8 mouse cellular contexts compared by ENCODE assay signal in genomic region chr4:125703310-125703690, GRCm38 (mm10).
DNase-seq lines count a peak whose midpoint lies in the region; ATAC-seq and TF ChIP-seq lines count a peak whose summit lies in the region.

No protein-coding gene starts in this region.

- H3K4me1 ChIP-seq in E14TG2a.4 (replicated peaks; ENCODE audit: low read depth, low read length) = peaks cover 35% of the 10 kb centered on the region
- H3K4me1 ChIP-seq in heart, embryonic 16.5 days (ENCODE audit: control insufficient read depth, insufficient read depth, low read length) = peaks cover 13% of the 10 kb centered on the region

- peak; percentile 91 for TF ChIP-seq CTCF in E14TG2a.4 (conservative IDR thresholded peaks at IDR 0.05; ENCODE audit: low read length)

- DNase-seq in cerebellum, adult 11 months = peak; percentile 13
- peak; percentile 16 to 31 for DNase-seq in cerebellum, postnatal 36 days
- DNase-seq in layer of hippocampus, adult 8-10 months (ENCODE audit: low spot score in 2 of 2) = peak; percentile 49 to 67
- DNase-seq in naive thymus-derived CD4-positive, alpha-beta T cell, adult 2 months (ENCODE audit: low read depth) = peak; percentile 4
- DNase-seq in spleen, postnatal 14 days (ENCODE audit: low spot score in 2 of 2) = no peak

- no peak overlapping the region for H3K4me3 ChIP-seq in E14TG2a.4 (replicated peaks; ENCODE audit: low read length)
- H3K4me3 ChIP-seq in heart, embryonic 16.5 days (ENCODE audit: low read length) = no peak overlapping the region

- WGBS in heart, embryonic 16.5 days = 31% methylated on average over 4 of the region's 4 CpGs

- ATAC-seq in cerebellum, adult (ENCODE audit: insufficient number of reproducible peaks, low FRiP score, low TSS enrichment) = no peak; the same call in 1 of the 2 replicates
- 0 out of 2 replicates have a peak, but pooled peaks have one; percentile 11 for ATAC-seq in heart, embryonic 16.5 days (replicated peaks; ENCODE audit: extremely low read depth, insufficient read depth, low FRiP score)

- H3K27ac ChIP-seq in heart, embryonic 16.5 days (ENCODE audit: low read length) = peak overlapping the region; percentile 79

- H3K36me3 ChIP-seq in E14TG2a.4 (ENCODE audit: insufficient read depth, low read length) = peaks cover 26% of the 10 kb centered on the region
- H3K36me3 ChIP-seq in heart, embryonic 16.5 days (ENCODE audit: control insufficient read depth, insufficient read depth) = no peaks in the 10 kb centered on the region

- 0 out of 2 replicates have a peak, but pooled peaks cover 5% of the 10 kb centered on the region for H3K27me3 ChIP-seq in E14TG2a.4 (ENCODE audit: insufficient read depth, low read length)
- peaks cover 7% of the 10 kb centered on the region for H3K27me3 ChIP-seq in heart, embryonic 16.5 days (ENCODE audit: control insufficient read depth, insufficient read depth, low read length)

- H3K9ac ChIP-seq in heart, embryonic 16.5 days (ENCODE audit: low read length) = no peak overlapping the region

- H3K4me2 ChIP-seq in heart, embryonic 16.5 days (ENCODE audit: low read depth, low read length) = no peak overlapping the region

- no peaks in the 10 kb centered on the region for H3K9me3 ChIP-seq in E14TG2a.4 (ENCODE audit: low read length)
- H3K9me3 ChIP-seq in heart, embryonic 16.5 days (replicated peaks; ENCODE audit: control insufficient read depth, low read length) = no peaks in the 10 kb centered on the region

Comparison
In these comparisons a context has a peak if more than half of its experiments do, and no peak if none do; other contexts are left out.
1. DNase-seq: peak in cerebellum, adult 11 months (single experiment), cerebellum, postnatal 36 days (2 of 2), layer of hippocampus, adult 8-10 months (2 of 2) and naive thymus-derived CD4-positive, alpha-beta T cell, adult 2 months (single experiment); none in spleen, postnatal 14 days (0 of 2).